Mouse (Mus musculus): ENCODE results near the gene Tspan9.
A peak's percentile ranks its signal among the peaks of the same experiment; 100 is the strongest.

The Tspan9 gene

GRCm38 (mm10) chr6:128011781-128012180 is 131.6 kb downstream of the Tspan9 start:
- DNase-seq (ENCODE audit: low spot score): no peak

- peak; percentile 36 for DNase-seq (ENCODE audit: low spot score)
Measured at GRCm38 (mm10) chr6:128011071-128011477, 132.3 kb downstream of the Tspan9 start.

GRCm38 (mm10) chr6:128010135-128010971 is 133.0 kb downstream of the Tspan9 start:
- no peak for DNase-seq (ENCODE audit: low spot score)

GRCm38 (mm10) chr6:128007982-128008562 is 135.3 kb downstream of the Tspan9 start:
- no peak for DNase-seq (ENCODE audit: low spot score)

- DNase-seq (ENCODE audit: low spot score): peak; percentile 37
Measured at GRCm38 (mm10) chr6:128007241-128007701, 136.1 kb downstream of the Tspan9 start.

GRCm38 (mm10) chr6:128006156-128006555 is 137.2 kb downstream of the Tspan9 start:
- no peak for DNase-seq (ENCODE audit: low spot score)

GRCm38 (mm10) chr6:128004544-128004943 is 138.8 kb downstream of the Tspan9 start:
- no peak for DNase-seq (ENCODE audit: low spot score)

- no peak for DNase-seq (ENCODE audit: low spot score)
Measured at GRCm38 (mm10) chr6:128003542-128003941, 139.9 kb downstream of the Tspan9 start.

GRCm38 (mm10) chr6:128002667-128003066 is 140.7 kb downstream of the Tspan9 start:
- no peak for DNase-seq (ENCODE audit: low spot score)

GRCm38 (mm10) chr6:128002104-128002503 is 141.3 kb downstream of the Tspan9 start:
- DNase-seq (ENCODE audit: low spot score): no peak

GRCm38 (mm10) chr6:128001587-128001986 is 141.8 kb downstream of the Tspan9 start:
- no peak for DNase-seq (ENCODE audit: low spot score)

GRCm38 (mm10) chr6:128000777-128001176 is 142.6 kb downstream of the Tspan9 start:
- DNase-seq (ENCODE audit: low spot score): no peak

GRCm38 (mm10) chr6:127999118-127999517 is 144.3 kb downstream of the Tspan9 start:
- no peak for DNase-seq (ENCODE audit: low spot score)

GRCm38 (mm10) chr6:127996928-127997327 is 146.5 kb downstream of the Tspan9 start:
- DNase-seq (ENCODE audit: low spot score): no peak

- DNase-seq (ENCODE audit: low spot score): no peak
Measured at GRCm38 (mm10) chr6:127992993-127993392, 150.4 kb downstream of the Tspan9 start.

- DNase-seq (ENCODE audit: low spot score): peak; percentile 24
Measured at GRCm38 (mm10) chr6:127991509-127992176, 151.8 kb downstream of the Tspan9 start.

GRCm38 (mm10) chr6:127989624-127990212 is 153.7 kb downstream of the Tspan9 start:
- DNase-seq (ENCODE audit: low spot score): peak; percentile 82

GRCm38 (mm10) chr6:127988944-127989494 is 154.4 kb downstream of the Tspan9 start:
- DNase-seq (ENCODE audit: low spot score): no peak

- no peak for DNase-seq (ENCODE audit: low spot score)
Measured at GRCm38 (mm10) chr6:127987374-127987773, 156.0 kb downstream of the Tspan9 start.

GRCm38 (mm10) chr6:127986357-127986756 is 157.0 kb downstream of the Tspan9 start:
- no peak for DNase-seq (ENCODE audit: low spot score)

- no peak for DNase-seq (ENCODE audit: low spot score)
Measured at GRCm38 (mm10) chr6:127981176-127981575, 162.2 kb downstream of the Tspan9 start.

Measured in urinary bladder, postnatal 14 days (tissue).